Mouse (Mus musculus) small intestine, adult 2 months (tissue): ENCODE measurements at regions not wholly inside any gene's neighbourhood (a gene's known extent, or its start where the extent isn't known, plus 50 kb on each side); places are given as distances from the start of the nearest gene placed in this dataset.

ENCODE experiments used
- CTCF ChIP-seq: fragments of 200-500 bp; IDR thresholded peaks from 2 replicates; pipeline ENCODE4 v1.5.1; 2012; ENCODE audit warnings: low read depth, mild to moderate bottlenecking, control low read depth, inconsistent platforms, low read length, moderate library complexity, mixed read lengths; ENCODE audit not compliant: insufficient replicate concordance, insufficient read length; ENCODE audit errors: extremely low read depth
- POLR2A ChIP-seq: fragments of 200-500 bp; IDR thresholded peaks from 2 replicates; pipeline ENCODE4 v1.6.1; 2012; ENCODE audit warnings: low read depth, mild to moderate bottlenecking, control low read depth, inconsistent platforms, low read length, moderate library complexity

DNA sequence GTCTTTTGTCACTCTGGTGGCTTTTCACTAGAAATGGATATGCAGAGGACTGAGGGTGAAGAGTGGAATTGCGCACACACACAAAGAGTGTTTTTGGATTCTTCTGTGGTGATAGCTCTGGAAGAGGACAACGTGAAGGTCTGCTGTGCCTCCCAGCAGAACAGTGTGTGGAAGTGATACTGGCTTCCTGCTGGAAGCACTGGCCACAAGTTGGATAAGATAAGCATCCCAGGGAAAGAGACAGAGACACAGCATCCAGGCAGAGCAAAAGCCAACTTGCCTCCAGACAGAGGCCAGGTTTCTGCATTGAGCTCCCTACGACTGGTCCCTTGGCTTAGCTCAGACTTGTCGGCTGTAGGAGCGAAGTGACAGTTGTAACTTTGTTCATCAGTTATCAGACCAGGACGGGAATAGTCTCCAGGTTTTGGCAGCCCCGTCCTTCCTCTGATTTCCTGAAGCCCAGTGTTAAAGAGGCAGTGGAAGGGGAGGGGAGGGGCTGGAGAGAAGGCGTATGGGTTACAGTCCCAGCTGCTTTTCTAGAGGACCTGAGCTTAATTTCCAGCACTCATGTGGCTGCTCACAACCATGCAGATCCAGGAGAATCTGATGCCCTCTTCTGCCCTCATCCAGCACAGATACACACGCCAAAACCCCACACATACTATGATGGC is 89.2 kb downstream of the Tmem170b start:
- TF ChIP-seq CTCF, result no peak
- no peak for TF ChIP-seq POLR2A
